Mouse (Mus musculus) stomach, postnatal 0 days (tissue): ENCODE measurements around the gene Snx8. TPM values are rescaled to one million over a fixed set of nuclear protein-coding genes. Genes with fewer than 3 reads are reported as not detected.
A peak's percentile ranks its signal among the peaks of the same experiment; 100 is the strongest.

Experiments
- ATAC-seq: fragments of 200-750 bp; cut with Nextera tagmentation; 2 replicates; pipeline ENCODE4 v1.8.0; 2017; ENCODE audit not compliant: low FRiP score, low TSS enrichment
- DNase-seq: peaks from one replicate; pipeline ENCODE4 v3.0.0-alpha.2; 2016; ENCODE audit warnings: low spot score
- H3K27ac ChIP-seq: fragments of 300-500 bp; sonication (generic); replicated peaks from 2 replicates; pipeline ENCODE4 v1.5.1; 2014; ENCODE audit warnings: mild to moderate bottlenecking, control low read depth
- H3K27me3 ChIP-seq: fragments of 300-500 bp; sonication (generic); 2 replicates; pipeline ENCODE4 v1.6.1; 2014; ENCODE audit warnings: low read length; ENCODE audit not compliant: control insufficient read depth, insufficient read depth
- H3K36me3 ChIP-seq: fragments of 300-500 bp; sonication (generic); 2 replicates; pipeline ENCODE4 v1.6.1; 2014; ENCODE audit warnings: low read length, mixed read lengths; ENCODE audit not compliant: control insufficient read depth, insufficient read depth
- H3K4me1 ChIP-seq: fragments of 300-500 bp; sonication (generic); replicated peaks from 2 replicates; pipeline ENCODE4 v1.6.1; 2014; ENCODE audit warnings: antibody characterized with exemption; ENCODE audit not compliant: control insufficient read depth, insufficient read depth
- H3K4me2 ChIP-seq: fragments of 300-500 bp; sonication (generic); replicated peaks from 2 replicates; pipeline ENCODE4 v1.6.1; 2014; ENCODE audit warnings: low read depth, mild to moderate bottlenecking, control low read depth, moderate library complexity
- H3K4me3 ChIP-seq: fragments of 300-500 bp; sonication (generic); 2 replicates; pipeline ENCODE4 v1.5.1; 2014; ENCODE audit warnings: low read depth, low read length, control low read depth
- H3K9ac ChIP-seq: fragments of 300-500 bp; sonication (generic); 2 replicates; pipeline ENCODE4 v1.6.1; 2014; ENCODE audit warnings: mild to moderate bottlenecking, low read length, control low read depth, mixed read lengths
- H3K9me3 ChIP-seq: fragments of 300-500 bp; sonication (generic); 2 replicates; pipeline ENCODE4 v1.6.1; 2016; ENCODE audit warnings: low read length; ENCODE audit not compliant: control insufficient read depth
- CTCF ChIP-seq: IDR thresholded peaks from 2 replicates; pipeline ENCODE4 v1.5.1; 2016; ENCODE audit warnings: antibody characterized with exemption, low read depth, mild to moderate bottlenecking, moderate library complexity
- EP300 ChIP-seq: optimal IDR thresholded peaks from 2 replicates; pipeline ENCODE3; 2016; ENCODE audit warnings: antibody characterized with exemption
- WGBS: fragments of 180-500 bp; shearing (Covaris S2); extraction: QIAGEN DNeasy Blood & Tissue Kit; methylation state at CpG from one replicate; pipeline ENCODE4 v1.1.7; 2014; 5-methylcytosine and 5-hydroxymethylcytosine counted together
- polyA plus RNA-seq: library from polyadenylated mRNA; unstranded; fragments of >200 nt; fragmentation: Nextera tagmentation; extraction: Ambion mirVana; gene quantifications from 2 replicates; pipeline ENCODE4 v1.2.1, GENCODE M21; 2015

Snx8 gene
- polyA plus RNA-seq, 1 experiment from 2014 or later: 8.6 TPM

- Histone ChIP-seq H3K4me3 (peak overlapping the region; percentile 58), H3K27me3 (no peaks in the 10 kb centered on the region), H3K4me1 (no peaks in the 10 kb centered on the region), H3K9ac (no peak overlapping the region), H3K36me3 (no peaks in the 10 kb centered on the region), H3K9me3 (no peaks in the 10 kb centered on the region), H3K4me2 (peak overlapping the region; percentile 97), H3K27ac (no peak overlapping the region)
- DNase-seq (no peak), ATAC-seq (no peak)
- 53% methylated on average over 3 of the region's 3 CpGs for WGBS
- TF ChIP-seq CTCF: no peak
- TF ChIP-seq EP300: no peak
These were observed 585 bp upstream of the Snx8 start for GRCm38 (mm10) chr5:140389647-140390046.

- Histone ChIP-seq H3K4me2 (peak overlapping the region; percentile 97), H3K4me3 (no peak overlapping the region), H3K27me3 (no peaks in the 10 kb centered on the region), H3K4me1 (no peaks in the 10 kb centered on the region; the same call in 1 of the 2 replicates), H3K36me3 (no peaks in the 10 kb centered on the region), H3K9ac (no peak overlapping the region), H3K27ac (no peak overlapping the region), H3K9me3 (no peaks in the 10 kb centered on the region)
- DNase-seq: no peak
- TF ChIP-seq EP300: no peak
- TF ChIP-seq CTCF: no peak
- no peak for ATAC-seq
- WGBS: 64% methylated on average over 12 of the region's 12 CpGs
These were observed 1.1 kb downstream of the Snx8 start for GRCm38 (mm10) chr5:140387816-140388510.

GRCm38 (mm10) chr5:140387236-140387635 lies 1.8 kb downstream of the Snx8 start:
- Histone ChIP-seq H3K27ac (no peak overlapping the region), H3K4me2 (no peak overlapping the region), H3K9ac (no peak overlapping the region), H3K36me3 (no peaks in the 10 kb centered on the region), H3K4me1 (no peaks in the 10 kb centered on the region; the same call in 1 of the 2 replicates), H3K4me3 (no peak overlapping the region), H3K27me3 (no peaks in the 10 kb centered on the region), H3K9me3 (no peaks in the 10 kb centered on the region)
- no peak for DNase-seq
- TF ChIP-seq CTCF (no peak), EP300 (no peak)
- ATAC-seq: no peak
- 89% methylated on average over 7 of the region's 7 CpGs for WGBS

GRCm38 (mm10) chr5:140384462-140384861 lies 4.6 kb downstream of the Snx8 start:
- ATAC-seq (no peak), DNase-seq (no peak)
- WGBS: 75% methylated on average over 1 of the region's 1 CpGs
- H3K27me3 ChIP-seq: no peaks in the 10 kb centered on the region
- H3K4me2 ChIP-seq: no peak overlapping the region
- no peak overlapping the region for H3K4me3 ChIP-seq
- TF ChIP-seq CTCF (no peak; the same call in 1 of the 2 replicates), EP300 (no peak)
- H3K27ac ChIP-seq: no peak overlapping the region
- H3K36me3 ChIP-seq: no peaks in the 10 kb centered on the region
- H3K4me1 ChIP-seq: no peaks in the 10 kb centered on the region; the same call in 1 of the 2 replicates
- no peak overlapping the region for H3K9ac ChIP-seq
- no peaks in the 10 kb centered on the region for H3K9me3 ChIP-seq

- no peak overlapping the region for H3K4me3 ChIP-seq
- no peak for DNase-seq
- H3K9ac ChIP-seq: no peak overlapping the region
- no peak overlapping the region for H3K27ac ChIP-seq
- no peaks in the 10 kb centered on the region; the same call in 1 of the 2 replicates for H3K4me1 ChIP-seq
- WGBS: 23% methylated on average over 7 of the region's 7 CpGs
- TF ChIP-seq EP300 (no peak), CTCF (no peak)
- H3K27me3 ChIP-seq: no peaks in the 10 kb centered on the region
- H3K9me3 ChIP-seq: no peaks in the 10 kb centered on the region
- H3K36me3 ChIP-seq: no peaks in the 10 kb centered on the region
- H3K4me2 ChIP-seq: no peak overlapping the region
- ATAC-seq: no peak
These were observed 5.5 kb downstream of the Snx8 start for GRCm38 (mm10) chr5:140383559-140383958.

- Histone ChIP-seq H3K9ac (no peak overlapping the region), H3K4me1 (no peaks in the 10 kb centered on the region; the same call in 1 of the 2 replicates), H3K4me3 (no peak overlapping the region), H3K4me2 (no peak overlapping the region), H3K27ac (no peak overlapping the region), H3K36me3 (no peaks in the 10 kb centered on the region), H3K9me3 (no peaks in the 10 kb centered on the region), H3K27me3 (no peaks in the 10 kb centered on the region)
- TF ChIP-seq CTCF: no peak
- no peak for TF ChIP-seq EP300
- ATAC-seq: no peak
- WGBS: 82% methylated on average over 6 of the region's 6 CpGs
- DNase-seq: no peak
These were observed 6.4 kb downstream of the Snx8 start for GRCm38 (mm10) chr5:140382688-140383087.
